Mouse (Mus musculus) liver, embryonic 11.5 days (tissue): ENCODE data around the gene Rad51b. TPM values are rescaled to one million over a fixed set of nuclear protein-coding genes. Genes with fewer than 3 reads are reported as not detected.

Source experiments
- ATAC-seq: fragments of 200-750 bp; cut with Nextera tagmentation; replicated peaks from 2 replicates; pipeline ENCODE4 v1.8.0; 2017; ENCODE audit warnings: moderate number of reproducible peaks, mild to moderate bottlenecking, moderate TSS enrichment, moderate library complexity; ENCODE audit not compliant: low FRiP score
- DNase-seq: peaks from one replicate; pipeline ENCODE4 v3.0.0-alpha.2; 2017; ENCODE audit warnings: low spot score
- H3K27ac ChIP-seq: fragments of 300-500 bp; sonication (generic); 2 replicates; pipeline ENCODE4 v1.5.1; 2014; ENCODE audit warnings: mild to moderate bottlenecking, low read depth, low read length, control low read depth
- H3K27me3 ChIP-seq: fragments of 300-500 bp; sonication (generic); replicated peaks from 2 replicates; pipeline ENCODE4 v1.6.1; 2014; ENCODE audit warnings: low read length, mixed read lengths; ENCODE audit not compliant: control insufficient read depth, insufficient read depth
- H3K36me3 ChIP-seq: fragments of 300-500 bp; sonication (generic); 2 replicates; pipeline ENCODE4 v1.6.1; 2014; ENCODE audit warnings: mild to moderate bottlenecking, low read length, moderate library complexity, mixed read lengths; ENCODE audit not compliant: control insufficient read depth, insufficient read depth
- H3K4me1 ChIP-seq: fragments of 300-500 bp; sonication (generic); replicated peaks from 2 replicates; pipeline ENCODE4 v1.6.1; 2014; ENCODE audit warnings: low read length, mixed read lengths; ENCODE audit not compliant: control insufficient read depth, insufficient read depth
- H3K4me2 ChIP-seq: fragments of 300-500 bp; sonication (generic); 2 replicates; pipeline ENCODE4 v1.6.1; 2014; ENCODE audit warnings: mild to moderate bottlenecking, control low read depth, moderate library complexity
- H3K4me3 ChIP-seq: fragments of 300-500 bp; sonication (generic); 2 replicates; pipeline ENCODE4 v1.5.1; 2014; ENCODE audit warnings: low read depth, low read length, control low read depth
- H3K9ac ChIP-seq: fragments of 300-500 bp; sonication (generic); 2 replicates; pipeline ENCODE4 v1.6.1; 2014; ENCODE audit warnings: low read depth, low read length, control low read depth
- H3K9me3 ChIP-seq: fragments of 300-500 bp; sonication (generic); 2 replicates; pipeline ENCODE4 v1.6.1; 2016; ENCODE audit warnings: low read length, inconsistent platforms, mixed read lengths; ENCODE audit not compliant: control insufficient read depth
- WGBS: fragments of 180-500 bp; shearing (Covaris S2); extraction: QIAGEN DNeasy Blood & Tissue Kit; methylation state at CpG from one replicate; pipeline ENCODE4 v1.1.7; 2014; 5-methylcytosine and 5-hydroxymethylcytosine counted together
- polyA plus RNA-seq: library from polyadenylated mRNA; unstranded; fragments of >200 nt; fragmentation: Nextera tagmentation; extraction: Ambion mirVana; gene quantifications from 2 replicates; pipeline ENCODE4 v1.2.1, GENCODE M21; 2014

The Rad51b gene
- polyA plus RNA-seq, 1 experiment from 2014 or later: 8.3 TPM

GRCm38 (mm10) chr12:79781788-79782187 is 484.7 kb downstream of the Rad51b start:
- Histone ChIP-seq H3K9ac (no peak overlapping the region), H3K36me3 (no peaks in the 10 kb centered on the region), H3K27me3 (no peaks in the 10 kb centered on the region), H3K4me2 (no peak overlapping the region), H3K4me1 (no peaks in the 10 kb centered on the region), H3K9me3 (0 out of 2 replicates have a peak, but pooled peaks cover 3% of the 10 kb centered on the region), H3K4me3 (no peak overlapping the region), H3K27ac (no peak overlapping the region)
- DNase-seq: no peak
- no peak for ATAC-seq
- 79% methylated on average over 5 of the region's 5 CpGs for WGBS

DNA sequence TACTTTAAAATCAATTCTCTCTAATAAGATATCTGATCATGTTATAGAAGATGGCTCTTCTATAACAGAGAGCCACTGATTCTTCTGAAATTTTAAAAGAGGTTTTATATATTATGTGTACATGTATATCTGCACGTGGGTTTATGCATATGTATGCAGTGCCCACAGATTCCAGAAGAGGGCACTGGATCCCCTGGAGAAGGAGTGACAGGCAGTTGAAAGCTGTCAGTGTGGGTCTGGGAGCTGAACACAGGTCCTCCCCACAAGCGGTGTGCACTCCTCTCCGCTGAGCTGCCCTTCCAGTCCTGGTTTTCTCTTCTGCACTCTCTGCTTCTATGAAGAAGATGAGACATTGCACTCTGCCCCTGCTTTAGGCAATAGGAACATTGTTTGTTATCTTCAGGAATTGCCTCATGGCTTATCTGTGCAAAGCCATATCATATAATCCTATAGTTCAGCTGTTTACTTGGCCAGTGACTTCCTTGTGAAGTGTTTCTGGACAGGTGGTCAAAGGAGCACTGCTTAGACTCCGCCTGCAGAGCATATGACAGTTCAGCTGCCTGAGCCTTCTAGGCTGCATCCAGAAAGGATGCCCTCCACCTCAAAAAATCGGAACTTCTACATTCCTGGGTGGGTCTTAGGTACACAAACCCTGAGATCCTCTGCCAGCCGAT is 485.5 kb downstream of the Rad51b start:
- H3K4me3 ChIP-seq: no peak overlapping the region
- no peak overlapping the region for H3K4me2 ChIP-seq
- no peak for DNase-seq
- H3K27me3 ChIP-seq: no peaks in the 10 kb centered on the region
- no peak overlapping the region for H3K27ac ChIP-seq
- no peaks in the 10 kb centered on the region for H3K36me3 ChIP-seq
- 0 out of 2 replicates have a peak, but pooled peaks cover 3% of the 10 kb centered on the region for H3K9me3 ChIP-seq
- H3K9ac ChIP-seq: no peak overlapping the region
- no peak for ATAC-seq
- H3K4me1 ChIP-seq: no peaks in the 10 kb centered on the region
- WGBS: 85% methylated on average over 6 of the region's 6 CpGs

- ATAC-seq (no peak), DNase-seq (no peak)
- Histone ChIP-seq H3K36me3 (no peaks in the 10 kb centered on the region), H3K9ac (no peak overlapping the region), H3K27me3 (no peaks in the 10 kb centered on the region), H3K4me3 (no peak overlapping the region), H3K4me1 (no peaks in the 10 kb centered on the region), H3K9me3 (0 out of 2 replicates have a peak, but pooled peaks cover 3% of the 10 kb centered on the region), H3K27ac (no peak overlapping the region), H3K4me2 (no peak overlapping the region)
- 85% methylated on average over 7 of the region's 7 CpGs for WGBS
These were observed 487.1 kb downstream of the Rad51b start for GRCm38 (mm10) chr12:79784159-79784558.

- Histone ChIP-seq H3K4me1 (no peaks in the 10 kb centered on the region), H3K9me3 (0 out of 2 replicates have a peak, but pooled peaks cover 3% of the 10 kb centered on the region), H3K4me2 (no peak overlapping the region), H3K27ac (no peak overlapping the region), H3K36me3 (no peaks in the 10 kb centered on the region), H3K9ac (no peak overlapping the region), H3K27me3 (no peaks in the 10 kb centered on the region), H3K4me3 (no peak overlapping the region)
- ATAC-seq: no peak
- WGBS: 91% methylated on average over 3 of the region's 3 CpGs
- no peak for DNase-seq
These were observed 488.6 kb downstream of the Rad51b start for GRCm38 (mm10) chr12:79785691-79786090.

DNA sequence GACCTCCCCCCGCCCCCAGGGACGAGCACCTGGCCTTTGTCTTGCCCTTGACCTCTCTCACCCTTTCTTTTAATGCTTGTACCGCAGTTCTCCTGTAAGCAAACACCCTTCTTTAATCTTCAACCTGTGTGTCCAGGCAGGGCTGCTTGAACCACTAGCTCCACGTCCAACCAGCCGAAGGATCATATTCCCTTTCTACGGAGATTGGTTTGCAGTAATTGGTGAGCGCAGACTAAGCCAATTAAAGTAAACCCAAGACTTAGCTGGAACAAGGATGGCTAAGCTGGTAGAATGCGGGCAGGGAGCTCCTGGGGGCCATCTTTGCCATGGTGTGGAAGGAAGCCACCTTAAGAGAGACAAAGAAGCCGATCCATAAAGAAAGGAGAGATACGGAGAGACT is 490.5 kb downstream of the Rad51b start:
- ATAC-seq (no peak), DNase-seq (no peak)
- Histone ChIP-seq H3K4me1 (no peaks in the 10 kb centered on the region), H3K9ac (no peak overlapping the region), H3K4me3 (no peak overlapping the region), H3K27me3 (no peaks in the 10 kb centered on the region), H3K9me3 (0 out of 2 replicates have a peak, but pooled peaks cover under 1% of the 10 kb centered on the region), H3K36me3 (no peaks in the 10 kb centered on the region), H3K4me2 (no peak overlapping the region), H3K27ac (no peak overlapping the region)
- 85% methylated on average over 10 of the region's 10 CpGs for WGBS

DNA sequence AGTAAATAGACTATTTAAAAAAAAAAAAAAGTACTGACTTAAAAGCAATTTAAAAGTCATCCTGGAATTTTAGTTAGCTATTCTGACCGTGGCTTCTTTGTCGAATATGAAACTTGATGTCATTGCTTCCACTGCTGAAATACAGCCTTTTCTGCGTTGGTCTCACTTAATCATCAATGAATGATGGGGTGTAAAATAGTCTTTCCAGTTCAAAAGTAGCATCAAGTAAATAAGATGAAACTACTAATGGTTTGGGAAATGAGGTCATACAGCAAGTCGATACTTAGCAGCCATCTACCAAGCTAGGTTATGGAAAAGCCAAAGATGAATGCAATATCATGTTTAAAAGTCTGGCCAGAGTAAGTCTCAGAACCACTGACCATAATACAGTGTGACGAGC is 491.3 kb downstream of the Rad51b start:
- Histone ChIP-seq H3K36me3 (no peaks in the 10 kb centered on the region), H3K27ac (no peak overlapping the region), H3K9me3 (no peaks in the 10 kb centered on the region), H3K9ac (no peak overlapping the region), H3K4me1 (no peaks in the 10 kb centered on the region), H3K27me3 (no peaks in the 10 kb centered on the region), H3K4me2 (no peak overlapping the region), H3K4me3 (no peak overlapping the region)
- DNase-seq (no peak), ATAC-seq (no peak)
- 90% methylated on average over 5 of the region's 5 CpGs for WGBS

- H3K36me3 ChIP-seq: no peaks in the 10 kb centered on the region
- H3K27ac ChIP-seq: no peak overlapping the region
- no peak for DNase-seq
- no peak for ATAC-seq
- no peaks in the 10 kb centered on the region for H3K9me3 ChIP-seq
- 74% methylated on average over 6 of the region's 6 CpGs for WGBS
- H3K4me3 ChIP-seq: no peak overlapping the region
- H3K4me2 ChIP-seq: no peak overlapping the region
- H3K27me3 ChIP-seq: no peaks in the 10 kb centered on the region
- H3K4me1 ChIP-seq: no peaks in the 10 kb centered on the region
- H3K9ac ChIP-seq: no peak overlapping the region
These were observed 492.4 kb downstream of the Rad51b start for GRCm38 (mm10) chr12:79789481-79789880.

- Histone ChIP-seq H3K4me3 (no peak overlapping the region), H3K9ac (no peak overlapping the region), H3K27me3 (no peaks in the 10 kb centered on the region), H3K4me1 (no peaks in the 10 kb centered on the region; the same call in 1 of the 2 replicates), H3K9me3 (no peaks in the 10 kb centered on the region), H3K27ac (no peak overlapping the region), H3K4me2 (no peak overlapping the region), H3K36me3 (no peaks in the 10 kb centered on the region)
- ATAC-seq (no peak), DNase-seq (no peak)
- 80% methylated on average over 8 of the region's 8 CpGs for WGBS
These were observed 496.3 kb downstream of the Rad51b start for GRCm38 (mm10) chr12:79793382-79793781.

- Histone ChIP-seq H3K4me2 (no peak overlapping the region), H3K4me1 (no peaks in the 10 kb centered on the region; the same call in 1 of the 2 replicates), H3K9ac (no peak overlapping the region), H3K27me3 (no peaks in the 10 kb centered on the region), H3K4me3 (no peak overlapping the region), H3K9me3 (no peaks in the 10 kb centered on the region), H3K27ac (no peak overlapping the region), H3K36me3 (no peaks in the 10 kb centered on the region)
- DNase-seq: no peak
- 88% methylated on average over 4 of the region's 4 CpGs for WGBS
- ATAC-seq: no peak
These were observed 497.7 kb downstream of the Rad51b start for GRCm38 (mm10) chr12:79794802-79795201.
